Mouse (Mus musculus) hindbrain, embryonic 13.5 days (tissue): ENCODE measurements around the gene Msto1. TPM values are rescaled to one million over a fixed set of nuclear protein-coding genes. Genes with fewer than 3 reads are reported as not detected.
"Not testable (repeated sequence)": the region's sequence is repeated elsewhere in the genome, so short reads cannot be mapped to it uniquely, and the experiment has no call there.

Experiments used
- ATAC-seq: fragments of 200-750 bp; cut with Nextera tagmentation; 2 replicates; pipeline ENCODE4 v1.8.0; 2017; ENCODE audit warnings: moderate TSS enrichment; ENCODE audit not compliant: low FRiP score
- H3K27ac ChIP-seq: fragments of 300-500 bp; sonication (generic); 2 replicates; pipeline ENCODE4 v1.5.1; 2015; ENCODE audit warnings: inconsistent platforms, mild to moderate bottlenecking, moderate library complexity
- H3K27me3 ChIP-seq: fragments of 300-500 bp; sonication (generic); 2 replicates; pipeline ENCODE4 v1.6.1; 2015; ENCODE audit warnings: mild to moderate bottlenecking, inconsistent platforms
- H3K36me3 ChIP-seq: fragments of 300-500 bp; sonication (generic); 2 replicates; pipeline ENCODE4 v1.6.1; 2015; ENCODE audit warnings: mild to moderate bottlenecking, inconsistent platforms
- H3K4me1 ChIP-seq: fragments of 300-500 bp; sonication (generic); replicated peaks from 2 replicates; pipeline ENCODE4 v1.6.1; 2015; ENCODE audit warnings: inconsistent platforms
- H3K4me2 ChIP-seq: fragments of 300-500 bp; sonication (generic); 2 replicates; pipeline ENCODE4 v1.6.1; 2015; ENCODE audit warnings: inconsistent platforms, mild to moderate bottlenecking, moderate library complexity
- H3K4me3 ChIP-seq: fragments of 300-500 bp; sonication (generic); 2 replicates; pipeline ENCODE4 v1.5.1; 2015; ENCODE audit warnings: mild to moderate bottlenecking, inconsistent platforms
- H3K9ac ChIP-seq: fragments of 300-500 bp; sonication (generic); 2 replicates; pipeline ENCODE4 v1.6.1; 2015; ENCODE audit warnings: mild to moderate bottlenecking, inconsistent platforms
- H3K9me3 ChIP-seq: fragments of 300-500 bp; sonication (generic); 2 replicates; pipeline ENCODE4 v1.6.1; 2016; ENCODE audit warnings: inconsistent platforms
- WGBS: fragments of 180-500 bp; shearing (Covaris S2); methylation state at CpG from one replicate; pipeline ENCODE4 v1.1.7; 2015; 5-methylcytosine and 5-hydroxymethylcytosine counted together
- polyA plus RNA-seq: library from polyadenylated mRNA; unstranded; fragments of >200 nt; fragmentation: Nextera tagmentation; extraction: Ambion mirVana; gene quantifications from 2 replicates; pipeline ENCODE4 v1.2.1, GENCODE M21; 2015

The Msto1 gene
- polyA plus RNA-seq, 1 experiment from 2014 or later, result 43.1 TPM

DNA sequence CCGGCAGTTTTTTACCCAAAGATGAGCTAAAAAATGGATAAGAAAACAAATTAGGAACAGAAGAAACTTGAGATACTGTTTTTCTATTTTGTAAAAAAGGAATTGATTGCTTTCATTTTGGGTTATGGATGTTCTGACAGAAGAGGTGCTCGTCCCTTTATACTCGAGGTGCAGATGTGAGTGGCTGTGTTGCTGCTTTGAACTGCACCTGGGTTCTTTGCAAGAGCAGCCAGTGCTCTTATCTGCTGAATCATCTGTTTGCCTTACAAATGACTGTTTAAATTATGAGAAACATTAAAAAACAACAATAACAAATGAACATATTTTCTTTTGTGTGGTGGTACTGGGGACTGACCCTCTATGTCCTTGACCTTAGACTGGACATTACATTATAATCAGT lies 15.7 kb upstream of the Msto1 start:
- Histone ChIP-seq H3K4me3 (no peak overlapping the region), H3K9me3 (no peaks in the 10 kb centered on the region), H3K9ac (no peak overlapping the region), H3K27me3 (no peaks in the 10 kb centered on the region), H3K4me2 (no peak overlapping the region), H3K36me3 (peaks cover 98% of the 10 kb centered on the region), H3K4me1 (no peaks in the 10 kb centered on the region), H3K27ac (no peak overlapping the region)
- no peak for ATAC-seq
- WGBS, result 91% methylated on average over 3 of the region's 3 CpGs

- H3K4me1 ChIP-seq, result no peaks in the 10 kb centered on the region
- H3K4me3 ChIP-seq, result no peak overlapping the region
- H3K27ac ChIP-seq, result no peak overlapping the region
- peaks cover 99% of the 10 kb centered on the region for H3K36me3 ChIP-seq
- no peaks in the 10 kb centered on the region for H3K9me3 ChIP-seq
- no peaks in the 10 kb centered on the region for H3K27me3 ChIP-seq
- ATAC-seq, result no peak
- WGBS, result 99% methylated on average over 2 of the region's 2 CpGs
- no peak overlapping the region for H3K4me2 ChIP-seq
- no peak overlapping the region for H3K9ac ChIP-seq
Observed at GRCm38 (mm10) chr3:88925651-88926050, 11.9 kb upstream of the Msto1 start.

- ATAC-seq, result no peak
- Histone ChIP-seq H3K27ac (no peak overlapping the region), H3K4me2 (no peak overlapping the region), H3K27me3 (no peaks in the 10 kb centered on the region), H3K4me3 (no peak overlapping the region), H3K9ac (no peak overlapping the region), H3K4me1 (no peaks in the 10 kb centered on the region), H3K9me3 (no peaks in the 10 kb centered on the region), H3K36me3 (peaks cover 87% of the 10 kb centered on the region)
- WGBS, result 94% methylated on average over 8 of the region's 8 CpGs
Observed at GRCm38 (mm10) chr3:88923989-88924591, 10.3 kb upstream of the Msto1 start.

GRCm38 (mm10) chr3:88921411-88921810 lies 7.6 kb upstream of the Msto1 start:
- H3K9ac ChIP-seq, result no peak overlapping the region
- H3K9me3 ChIP-seq, result no peaks in the 10 kb centered on the region
- no peak for ATAC-seq
- no peaks in the 10 kb centered on the region for H3K4me1 ChIP-seq
- no peak overlapping the region for H3K4me2 ChIP-seq
- H3K4me3 ChIP-seq, result no peak overlapping the region
- H3K27ac ChIP-seq, result no peak overlapping the region
- 96% methylated on average over 9 of the region's 9 CpGs for WGBS
- no peaks in the 10 kb centered on the region for H3K27me3 ChIP-seq
- peaks cover 61% of the 10 kb centered on the region for H3K36me3 ChIP-seq

GRCm38 (mm10) chr3:88918981-88919380 lies 5.2 kb upstream of the Msto1 start:
- Histone ChIP-seq H3K9me3 (no peaks in the 10 kb centered on the region), H3K4me1 (peaks cover 9% of the 10 kb centered on the region), H3K27ac (no peak overlapping the region), H3K4me2 (no peak overlapping the region), H3K4me3 (no peak overlapping the region), H3K9ac (no peak overlapping the region), H3K36me3 (peaks cover 36% of the 10 kb centered on the region), H3K27me3 (no peaks in the 10 kb centered on the region)
- WGBS, result 87% methylated on average over 13 of the region's 13 CpGs
- ATAC-seq, result no peak

DNA sequence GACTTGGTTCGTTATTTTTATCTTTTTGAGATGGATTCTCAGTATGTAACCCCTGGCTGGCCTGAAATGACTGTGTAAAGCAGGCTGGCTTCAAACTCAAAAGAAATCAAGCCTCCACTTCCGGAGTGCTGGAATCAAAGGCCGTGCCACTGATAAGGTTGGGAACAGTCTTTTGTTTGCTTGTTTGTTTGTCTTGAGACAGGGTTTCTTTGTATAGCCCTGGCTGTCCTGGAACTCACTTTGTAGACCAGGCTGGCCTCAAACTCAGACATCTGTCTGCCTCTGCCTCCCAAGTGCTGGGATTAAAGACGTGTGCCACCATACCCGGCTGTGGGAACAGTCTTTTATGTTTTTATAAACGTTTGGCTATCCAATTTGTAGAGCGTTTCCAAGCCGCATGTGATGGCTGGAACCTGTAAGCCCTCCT lies 598 bp upstream of the Msto1 start:
- 32% methylated on average over 8 of the region's 8 CpGs for WGBS

DNA sequence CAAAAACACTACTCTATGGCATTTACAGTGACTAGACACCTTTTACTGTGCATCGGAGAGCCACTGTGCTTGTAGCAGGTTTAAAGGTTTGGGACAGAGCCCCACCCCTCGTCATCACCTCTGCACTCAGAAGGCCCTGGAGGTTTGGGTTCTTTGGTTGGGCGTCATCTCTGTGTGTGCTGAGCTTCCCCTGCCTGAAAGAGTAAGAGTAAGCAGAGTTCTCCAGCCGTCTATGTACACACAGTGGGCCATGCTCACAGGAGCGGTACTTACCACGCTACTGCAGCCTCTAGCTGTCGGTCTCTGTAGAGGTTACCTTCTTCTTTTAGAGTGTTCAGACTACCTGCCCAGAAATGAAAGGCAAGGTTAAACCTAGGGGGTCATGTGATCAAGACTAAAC lies 1.2 kb downstream of the Msto1 start:
- no peaks in the 10 kb centered on the region for H3K27me3 ChIP-seq
- no peak for ATAC-seq
- peak overlapping the region; percentile 75 for H3K4me2 ChIP-seq
- H3K36me3 ChIP-seq, result peaks cover 48% of the 10 kb centered on the region
- no peak overlapping the region for H3K27ac ChIP-seq
- peaks cover 22% of the 10 kb centered on the region for H3K4me1 ChIP-seq
- H3K9me3 ChIP-seq, result no peaks in the 10 kb centered on the region
- no peak overlapping the region for H3K9ac ChIP-seq
- 93% methylated on average over 7 of the region's 7 CpGs for WGBS
- H3K4me3 ChIP-seq, result peak overlapping the region; percentile 75; the same call in 1 of the 2 replicates

More for the DNA sequence above, 598 bp upstream of the Msto1 start:
- peaks cover 31% of the 10 kb centered on the region for H3K36me3 ChIP-seq
- H3K4me1 ChIP-seq, result peaks cover 22% of the 10 kb centered on the region
- H3K27me3 ChIP-seq, result no peaks in the 10 kb centered on the region
- H3K27ac ChIP-seq, result peak overlapping the region; percentile 92
- no peak for ATAC-seq
- peak overlapping the region; percentile 75 for H3K4me2 ChIP-seq
- peak overlapping the region; percentile 87 for H3K9ac ChIP-seq
- H3K4me3 ChIP-seq, result peak overlapping the region; percentile 75
- no peaks in the 10 kb centered on the region for H3K9me3 ChIP-seq

GRCm38 (mm10) chr3:88906393-88907159 lies 7.2 kb downstream of the Msto1 start:
- ATAC-seq, result no peak
- Histone ChIP-seq H3K9me3 (no peaks in the 10 kb centered on the region), H3K4me1 (no peaks in the 10 kb centered on the region), H3K4me2 (no peak overlapping the region), H3K27ac (no peak overlapping the region), H3K9ac (no peak overlapping the region), H3K36me3 (peaks cover 94% of the 10 kb centered on the region), H3K27me3 (no peaks in the 10 kb centered on the region), H3K4me3 (no peak overlapping the region)
- WGBS, result 95% methylated on average over 6 of the region's 6 CpGs

- no peak overlapping the region for H3K4me2 ChIP-seq
- peaks cover 92% of the 10 kb centered on the region for H3K36me3 ChIP-seq
- H3K27me3 ChIP-seq, result no peaks in the 10 kb centered on the region
- no peaks in the 10 kb centered on the region for H3K9me3 ChIP-seq
- WGBS, result 88% methylated on average over 2 of the region's 2 CpGs
- no peak overlapping the region for H3K27ac ChIP-seq
- no peak for ATAC-seq
- H3K9ac ChIP-seq, result no peak overlapping the region
- no peaks in the 10 kb centered on the region for H3K4me1 ChIP-seq
- no peak overlapping the region for H3K4me3 ChIP-seq
Observed at GRCm38 (mm10) chr3:88905741-88906140, 8.1 kb downstream of the Msto1 start.

GRCm38 (mm10) chr3:88905209-88905608 lies 8.6 kb downstream of the Msto1 start:
- 90% methylated on average over 6 of the region's 6 CpGs for whole genome bisulfite sequencing
- no peak overlapping the region for H3K27ac ChIP-seq
- H3K9me3 ChIP-seq, result no peaks in the 10 kb centered on the region
- no peak overlapping the region for H3K4me3 ChIP-seq
- H3K9ac ChIP-seq, result no peak overlapping the region
- peaks cover 91% of the 10 kb centered on the region for H3K36me3 ChIP-seq
- no peak for ATAC-seq
- H3K4me2 ChIP-seq, result no peak overlapping the region
- no peaks in the 10 kb centered on the region for H3K27me3 ChIP-seq
- H3K4me1 ChIP-seq, result no peaks in the 10 kb centered on the region

- ATAC-seq, result no peak
- 94% methylated on average over 3 of the region's 3 CpGs for WGBS
- no peak overlapping the region for H3K4me2 ChIP-seq
Observed at GRCm38 (mm10) chr3:88904803-88905202, 9.0 kb downstream of the Msto1 start.

DNA sequence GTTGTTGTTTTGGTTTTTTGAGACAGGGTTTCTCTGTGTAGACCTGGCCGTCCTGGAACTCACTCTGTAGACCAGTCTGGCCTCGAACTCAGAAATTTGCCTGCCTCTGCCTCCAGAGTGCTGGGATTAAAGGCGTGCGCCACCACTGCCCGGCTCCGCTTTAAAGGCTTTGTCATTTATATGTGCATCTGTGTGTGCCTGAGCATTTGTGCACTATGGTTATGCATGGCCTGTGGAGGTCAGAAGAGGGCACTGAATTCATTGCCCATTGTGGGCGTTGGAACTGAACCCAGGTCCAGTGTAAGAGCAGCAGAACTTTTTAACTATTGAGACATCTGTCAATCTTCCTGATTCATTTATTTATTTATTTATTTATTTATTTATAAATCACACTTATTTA lies 20.8 kb downstream of the Msto1 start:
- not testable (repeated sequence) for ATAC-seq, H3K4me1 ChIP-seq, H3K4me3 ChIP-seq, H3K27me3 ChIP-seq, H3K9me3 ChIP-seq, H3K27ac ChIP-seq, H3K4me2 ChIP-seq, H3K9ac ChIP-seq
- 97% methylated on average over 7 of the region's 7 CpGs for WGBS
- peaks cover 30% of the 10 kb centered on the region for H3K36me3 ChIP-seq

More at GRCm38 (mm10) chr3:88904803-88905202, 9.0 kb downstream of the Msto1 start:
- H3K4me3 ChIP-seq, result no peak overlapping the region
- peaks cover 88% of the 10 kb centered on the region for H3K36me3 ChIP-seq
- H3K4me1 ChIP-seq, result no peaks in the 10 kb centered on the region
- H3K9ac ChIP-seq, result no peak overlapping the region
- no peaks in the 10 kb centered on the region for H3K9me3 ChIP-seq
- H3K27ac ChIP-seq, result no peak overlapping the region
- no peaks in the 10 kb centered on the region for H3K27me3 ChIP-seq

DNA sequence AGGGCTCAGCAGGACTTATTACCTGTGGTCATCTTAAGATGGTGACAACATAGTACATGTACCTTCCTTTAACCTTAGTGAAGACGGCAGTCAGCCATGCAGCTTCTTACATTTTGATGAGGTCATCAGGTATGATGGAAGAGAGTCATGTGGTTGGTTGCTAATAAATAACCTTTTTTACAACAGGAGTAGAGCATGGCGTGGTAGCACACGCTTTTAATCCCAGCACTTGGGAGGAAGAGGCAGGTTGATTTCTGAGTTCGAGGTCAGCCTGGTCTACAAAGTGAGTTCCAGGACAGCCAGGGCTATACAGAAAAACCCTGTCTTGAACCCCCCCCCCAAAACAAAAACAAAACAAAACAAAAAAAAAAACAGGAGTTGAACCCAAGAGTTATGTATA lies 31.3 kb downstream of the Msto1 start:
- not testable (repeated sequence) for ATAC-seq, H3K4me2 ChIP-seq, H3K4me1 ChIP-seq, H3K4me3 ChIP-seq, H3K9ac ChIP-seq, H3K9me3 ChIP-seq, H3K27ac ChIP-seq, H3K27me3 ChIP-seq
- peaks cover 20% of the 10 kb centered on the region for H3K36me3 ChIP-seq
- WGBS, result 95% methylated on average over 4 of the region's 4 CpGs
